Mouse (Mus musculus): ENCODE data around the gene Kif16b.

GRCm38 (mm10) chr2:142882466-142882865 lies 18.9 kb downstream of the Kif16b start:
- TF ChIP-seq EP300 (IDR thresholded peaks at IDR 0.05; ENCODE audit: insufficient read depth, low read depth, low read length) = no peak
- TF ChIP-seq CTCF (IDR thresholded peaks at IDR 0.05) = no peak

All from heart, adult 2 months (tissue).